Mouse (Mus musculus): ENCODE data around the gene Cyth2.

DNA sequence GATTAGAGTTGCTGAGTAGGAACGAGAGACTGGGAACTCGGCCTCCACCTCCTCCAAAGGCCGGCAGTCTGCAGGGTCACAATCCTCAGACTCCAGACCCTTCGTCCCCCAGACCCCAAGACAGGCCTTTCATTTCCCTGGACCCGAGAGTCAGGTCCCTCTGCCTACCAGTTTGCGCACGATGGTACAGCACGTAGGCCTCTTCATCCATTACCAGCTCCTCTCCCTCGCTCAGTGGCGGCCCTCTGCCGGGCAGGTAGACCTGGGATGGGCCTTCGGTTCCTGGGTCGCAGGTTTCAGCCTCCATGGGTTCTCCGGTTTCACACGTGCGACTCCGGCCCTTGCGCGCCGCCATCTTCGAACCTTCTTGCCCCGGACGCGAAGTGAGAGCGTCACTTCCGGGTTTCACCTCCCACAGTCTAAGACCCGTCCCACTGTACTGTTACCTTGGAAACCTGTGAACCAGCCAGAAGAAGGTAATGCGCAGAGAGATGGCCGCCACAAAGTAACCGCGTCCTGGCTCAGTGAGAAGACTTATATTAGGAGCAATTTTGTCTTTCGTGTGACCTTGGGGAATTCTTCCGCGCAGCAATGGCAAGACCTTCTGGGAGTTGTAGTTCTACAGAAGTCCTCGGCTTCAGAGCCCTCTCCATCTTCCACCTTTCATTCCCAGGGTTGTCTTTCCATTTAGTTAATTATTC lies 16.2 kb upstream of the Cyth2 start, which contains the start of gene Grwd1:
- peak; percentile 28; the same call in 1 of the 2 replicates for TF ChIP-seq POLR2A (IDR thresholded peaks at IDR 0.05; ENCODE audit: borderline replicate concordance, insufficient read depth, low read length)
- TF ChIP-seq CTCF (IDR thresholded peaks at IDR 0.05; ENCODE audit: borderline replicate concordance, insufficient read depth, low read depth, low read length), result no peak

Measured in cerebellum, adult 2 months (tissue).